Mouse (Mus musculus) cerebellum, adult 9-11 months (tissue): ENCODE measurements around the gene Tfam.
A peak's percentile ranks its signal among the peaks of the same experiment; 100 is the strongest.

Experiments used
- DNase-seq: peaks from one replicate; pipeline ENCODE4 v3.0.0; 2022

Tfam gene

GRCm38 (mm10) chr10:71222639-71223038 is 15.4 kb downstream of the Tfam start:
- no peak for DNase-seq

GRCm38 (mm10) chr10:71218228-71218892 is 19.7 kb downstream of the Tfam start:
- DNase-seq: peak; percentile 67

GRCm38 (mm10) chr10:71215996-71216395 is 22.1 kb downstream of the Tfam start:
- DNase-seq: no peak

- DNase-seq: no peak
Measured at GRCm38 (mm10) chr10:71201512-71201911, 36.6 kb downstream of the Tfam start.

GRCm38 (mm10) chr10:71200964-71201363 is 37.1 kb downstream of the Tfam start:
- no peak for DNase-seq

- DNase-seq: no peak
Measured at GRCm38 (mm10) chr10:71198676-71199075, 39.4 kb downstream of the Tfam start.

GRCm38 (mm10) chr10:71197036-71197785 is 40.9 kb downstream of the Tfam start:
- DNase-seq: no peak

GRCm38 (mm10) chr10:71195501-71195900 is 42.6 kb downstream of the Tfam start:
- DNase-seq: no peak

- DNase-seq: no peak
Measured at GRCm38 (mm10) chr10:71194713-71195112, 43.4 kb downstream of the Tfam start.

- DNase-seq: no peak
Measured at GRCm38 (mm10) chr10:71193319-71193718, 44.8 kb downstream of the Tfam start.

GRCm38 (mm10) chr10:71192886-71193285 is 45.2 kb downstream of the Tfam start:
- no peak for DNase-seq

GRCm38 (mm10) chr10:71188681-71189080 is 49.4 kb downstream of the Tfam start:
- DNase-seq: no peak

- DNase-seq: no peak
Measured at GRCm38 (mm10) chr10:71185059-71185458, 53.0 kb downstream of the Tfam start.

GRCm38 (mm10) chr10:71183339-71184031 is 54.6 kb downstream of the Tfam start:
- no peak for DNase-seq

- DNase-seq: no peak
Measured at GRCm38 (mm10) chr10:71181931-71182330, 56.1 kb downstream of the Tfam start.

- no peak for DNase-seq
Measured at GRCm38 (mm10) chr10:71181091-71181490, 57.0 kb downstream of the Tfam start.

GRCm38 (mm10) chr10:71180057-71180456 is 58.0 kb downstream of the Tfam start:
- DNase-seq: no peak

- DNase-seq: no peak
Measured at GRCm38 (mm10) chr10:71177201-71177600, 60.9 kb downstream of the Tfam start.

- DNase-seq: no peak
Measured at GRCm38 (mm10) chr10:71176341-71176740, 61.7 kb downstream of the Tfam start.
